Mouse (Mus musculus): ENCODE results near the gene Gucd1.
"Not testable (repeated sequence)": the region's sequence is repeated elsewhere in the genome, so short reads cannot be mapped to it uniquely, and the experiment has no call there.

Gucd1 gene

GRCm38 (mm10) chr10:75517758-75518143, at the start of gene Gucd1:
Gene Gucd1 (minus strand): TSS chr10:75517972.
- DNase-seq (ENCODE audit: low spot score), result peak; percentile 97

GRCm38 (mm10) chr10:75566765-75567164, 49.0 kb upstream of the Gucd1 start:
- DNase-seq (ENCODE audit: low spot score), result not testable (repeated sequence)

- DNase-seq (ENCODE audit: low spot score), result no peak
These were observed 48.5 kb upstream of the Gucd1 start for GRCm38 (mm10) chr10:75566321-75566720.

GRCm38 (mm10) chr10:75565906-75566305, 48.1 kb upstream of the Gucd1 start:
- no peak for DNase-seq (ENCODE audit: low spot score)

- DNase-seq (ENCODE audit: low spot score), result peak; percentile 13
These were observed 47.7 kb upstream of the Gucd1 start for GRCm38 (mm10) chr10:75565436-75565835.

GRCm38 (mm10) chr10:75564687-75565265, 47.0 kb upstream of the Gucd1 start:
- no peak for DNase-seq (ENCODE audit: low spot score)

GRCm38 (mm10) chr10:75562596-75562995, 44.8 kb upstream of the Gucd1 start:
- DNase-seq (ENCODE audit: low spot score), result no peak

- no peak for DNase-seq (ENCODE audit: low spot score)
These were observed 43.4 kb upstream of the Gucd1 start, which contains the start of gene Ggt1 for GRCm38 (mm10) chr10:75561071-75561654. Gene Ggt1 (plus strand): TSS chr10:75561604.

GRCm38 (mm10) chr10:75560549-75560899, 42.8 kb upstream of the Gucd1 start:
- no peak for DNase-seq (ENCODE audit: low spot score)

- no peak for DNase-seq (ENCODE audit: low spot score)
These were observed 42.1 kb upstream of the Gucd1 start, which contains the start of gene Lrrc75b for GRCm38 (mm10) chr10:75559676-75560548. Gene Lrrc75b (minus strand): TSS chr10:75560330.

- DNase-seq (ENCODE audit: low spot score), result no peak
These were observed 41.4 kb upstream of the Gucd1 start for GRCm38 (mm10) chr10:75559041-75559675.

- no peak for DNase-seq (ENCODE audit: low spot score)
These were observed 40.7 kb upstream of the Gucd1 start for GRCm38 (mm10) chr10:75558515-75558914.

- DNase-seq (ENCODE audit: low spot score), result no peak
These were observed 38.3 kb upstream of the Gucd1 start for GRCm38 (mm10) chr10:75556026-75556425.

- no peak for DNase-seq (ENCODE audit: low spot score)
These were observed 37.8 kb upstream of the Gucd1 start for GRCm38 (mm10) chr10:75555557-75555956.

- no peak for DNase-seq (ENCODE audit: low spot score)
These were observed 36.3 kb upstream of the Gucd1 start for GRCm38 (mm10) chr10:75554090-75554489.

- no peak for DNase-seq (ENCODE audit: low spot score)
These were observed 35.1 kb upstream of the Gucd1 start for GRCm38 (mm10) chr10:75552701-75553450.

GRCm38 (mm10) chr10:75552106-75552505, 34.3 kb upstream of the Gucd1 start:
- DNase-seq (ENCODE audit: low spot score), result no peak

GRCm38 (mm10) chr10:75551175-75551574, 33.4 kb upstream of the Gucd1 start:
- no peak for DNase-seq (ENCODE audit: low spot score)

- no peak for DNase-seq (ENCODE audit: low spot score)
These were observed 32.1 kb upstream of the Gucd1 start for GRCm38 (mm10) chr10:75549886-75550285.

GRCm38 (mm10) chr10:75548486-75548885, 30.7 kb upstream of the Gucd1 start:
- no peak for DNase-seq (ENCODE audit: low spot score)

- no peak for DNase-seq (ENCODE audit: low spot score)
These were observed 30.1 kb upstream of the Gucd1 start for GRCm38 (mm10) chr10:75547901-75548300.

GRCm38 (mm10) chr10:75536123-75536522, 18.4 kb upstream of the Gucd1 start:
- DNase-seq (ENCODE audit: low spot score), result no peak
